Mouse (Mus musculus): Measurements from ENCODE around the gene Rsu1. TPM values are rescaled to one million over a fixed set of nuclear protein-coding genes. Genes with fewer than 3 reads are reported as not detected.

Rsu1 gene
- polyA plus RNA-seq (2014; fragmentation: Illumina TruSeq; extraction: RNeasy Lipid Tissue Mini Kit (QIAGEN cat#74804); ENCODE audit: low read depth, low replicate concordance): 35.9 TPM

DNA sequence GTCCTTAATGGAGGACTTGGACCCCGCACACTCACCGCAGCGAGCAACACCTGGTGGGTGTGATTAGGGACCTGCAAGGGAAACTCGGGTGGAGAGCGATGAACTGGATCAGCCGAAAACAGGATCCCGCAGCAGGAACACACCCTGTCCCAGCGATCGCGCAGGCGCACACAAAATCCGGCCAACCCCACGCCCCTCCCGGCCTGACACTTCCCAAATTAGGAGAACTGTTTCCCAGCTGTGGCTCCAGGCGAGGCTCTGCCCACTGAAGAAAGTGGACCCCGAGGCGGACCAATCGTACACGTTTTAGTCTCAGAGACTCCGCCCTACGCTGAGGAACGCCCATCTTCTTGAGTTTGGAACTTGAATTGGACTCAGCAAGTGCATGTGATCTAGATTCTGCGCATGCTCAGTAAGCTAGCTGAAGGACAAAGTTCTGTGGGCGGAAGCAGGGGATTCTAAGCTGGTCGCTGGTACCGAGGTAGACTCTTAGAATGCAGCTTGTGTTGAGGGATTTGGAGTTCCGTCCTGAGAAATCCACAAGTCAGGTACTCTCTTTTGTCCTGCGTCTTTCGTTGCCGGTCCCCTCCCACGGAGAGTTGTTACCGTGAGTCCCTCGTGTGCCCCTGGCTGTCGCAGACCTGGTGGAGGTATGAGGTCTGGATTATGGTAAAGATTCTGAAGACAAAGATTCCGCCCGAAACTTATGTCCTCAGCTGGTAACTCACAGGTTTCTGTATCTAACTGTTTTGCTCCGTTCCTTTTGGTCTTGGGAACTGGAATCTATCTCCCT is at the start of gene Rsu1:
Rsu1 (minus strand) TSS at position 251 of the 793 bp plus-strand sequence.

Other genes starting within 250 kb of the Rsu1 start
- gene Cubn, start 220.4 kb upstream of the Rsu1 start, polyA plus RNA-seq (2014; fragmentation: Illumina TruSeq; extraction: RNeasy Lipid Tissue Mini Kit (QIAGEN cat#74804); ENCODE audit: low read depth, low replicate concordance): 0.03 TPM

Measured in liver, adult 10 weeks (tissue).